Mouse (Mus musculus) CH12.LX (cell line): ENCODE data around the gene Imp4. TPM values are rescaled to one million over a fixed set of nuclear protein-coding genes. Genes with fewer than 3 reads are reported as not detected.

Experiments
- DNase-seq: peaks from one replicate; pipeline ENCODE4 v3.0.0-alpha.2; 2013; ENCODE audit errors: extremely low read depth
- H3K27ac ChIP-seq: 2 replicates; pipeline ENCODE4 v1.5.1; 2012; ENCODE audit warnings: low read depth, mild to moderate bottlenecking, control low read depth, moderate library complexity; ENCODE audit not compliant: insufficient read depth
- H3K27me3 ChIP-seq: replicated peaks from 2 replicates; pipeline ENCODE3; 2012; ENCODE audit warnings: inconsistent platforms
- H3K36me3 ChIP-seq, 2 experiments: replicated peaks in 1 of 2; 2 replicates each; pipeline versions ENCODE3 to v1.6.1; 2012; ENCODE audit warnings: inconsistent platforms in 1 of 2, low read length in 1 of 2, mild to moderate bottlenecking in 1 of 2, mixed read lengths in 1 of 2, moderate library complexity in 1 of 2; ENCODE audit not compliant: control insufficient read depth in 1 of 2, insufficient read depth in 1 of 2
- H3K4me1 ChIP-seq, 2 experiments: 2 replicates each; pipeline ENCODE4 v1.6.1; 2012; ENCODE audit warnings: inconsistent platforms in 1 of 2, moderate library complexity in 1 of 2; ENCODE audit not compliant: insufficient read depth in 2 of 2, control insufficient read depth in 1 of 2
- H3K4me2 ChIP-seq: 2 replicates; pipeline ENCODE4 v1.6.1; 2012; ENCODE audit warnings: low read depth, mild to moderate bottlenecking, control low read depth; ENCODE audit not compliant: poor library complexity, insufficient read depth, severe bottlenecking
- H3K4me3 ChIP-seq, 3 experiments: fragments of 150-350 bp in 1 of 3; sonication (generic) in 1 of 3; replicated peaks in 1 of 3; 2 replicates each; pipeline versions ENCODE3 to v1.5.1; 2011 to 2012; ENCODE audit warnings: low read depth in 2 of 3, low read length in 2 of 3, mild to moderate bottlenecking in 2 of 3, moderate library complexity in 2 of 3, control low read depth in 1 of 3, improper control_type of control experiment in 1 of 3, inconsistent platforms in 1 of 3, mixed read lengths in 1 of 3; ENCODE audit not compliant: poor library complexity in 1 of 3
- H3K79me2 ChIP-seq: replicated peaks from 2 replicates; pipeline ENCODE4 v1.6.1; 2012; ENCODE audit warnings: mild to moderate bottlenecking, moderate library complexity; ENCODE audit not compliant: control insufficient read depth, poor library complexity, insufficient read depth, severe bottlenecking; ENCODE audit errors: extremely low read depth
- H3K9ac ChIP-seq: 2 replicates; pipeline ENCODE4 v1.6.1; 2012; ENCODE audit warnings: low read depth, mild to moderate bottlenecking, control low read depth, moderate library complexity; ENCODE audit not compliant: insufficient read depth
- H3K9me3 ChIP-seq: replicated peaks from 2 replicates; pipeline ENCODE3; 2012; ENCODE audit warnings: low read length, inconsistent platforms, mixed read lengths
- CHD1 ChIP-seq: IDR thresholded peaks from 2 replicates; pipeline ENCODE4 v1.6.1; 2012; ENCODE audit warnings: low read depth, low read length, improper control_type of control experiment, inconsistent platforms
- CHD2 ChIP-seq: IDR thresholded peaks from 2 replicates; pipeline ENCODE4 v1.6.1; 2011; ENCODE audit warnings: low read length, improper control_type of control experiment
- E2F4 ChIP-seq: IDR thresholded peaks from 2 replicates; pipeline ENCODE4 v1.6.1; 2011; ENCODE audit warnings: low read depth, low read length, improper control_type of control experiment; ENCODE audit not compliant: insufficient replicate concordance
- EP300 ChIP-seq: IDR thresholded peaks from 2 replicates; pipeline ENCODE4 v1.6.1; 2011; ENCODE audit warnings: low read length, improper control_type of control experiment
- IRF4 ChIP-seq: IDR thresholded peaks from 2 replicates; pipeline ENCODE4 v1.6.1; 2014; ENCODE audit warnings: low read depth, mild to moderate bottlenecking, inconsistent platforms, low read length, improper control_type of control experiment
- JUN ChIP-seq: IDR thresholded peaks from 2 replicates; pipeline ENCODE4 v1.6.1; 2011; ENCODE audit warnings: low read depth, mild to moderate bottlenecking, low read length, improper control_type of control experiment, moderate library complexity; ENCODE audit not compliant: insufficient read depth
- MAFK ChIP-seq: IDR thresholded peaks from 2 replicates; pipeline ENCODE4 v1.6.1; 2011; ENCODE audit warnings: low read length, improper control_type of control experiment; ENCODE audit not compliant: insufficient replicate concordance
- MAX ChIP-seq: IDR thresholded peaks from 2 replicates; pipeline ENCODE4 v1.6.1; 2011; ENCODE audit warnings: low read length, improper control_type of control experiment
- NELFE ChIP-seq: IDR thresholded peaks from 2 replicates; pipeline ENCODE4 v1.6.1; 2011; ENCODE audit warnings: low read depth, low read length, improper control_type of control experiment
- NRF1 ChIP-seq: IDR thresholded peaks from 2 replicates; pipeline ENCODE4 v1.6.1; 2014; ENCODE audit warnings: low read depth, mild to moderate bottlenecking, inconsistent platforms, low read length, improper control_type of control experiment, moderate library complexity
- POLR2A ChIP-seq: IDR thresholded peaks from 2 replicates; pipeline ENCODE4 v1.6.1; 2011; ENCODE audit warnings: low read depth, mild to moderate bottlenecking, improper control_type of control experiment, low read length
- TBP ChIP-seq: conservative IDR thresholded peaks from 2 replicates; pipeline ENCODE4 v1.6.1; 2011; ENCODE audit warnings: low read depth, low read length, improper control_type of control experiment
- USF2 ChIP-seq: conservative IDR thresholded peaks from 2 replicates; pipeline ENCODE4 v1.6.1; 2011; ENCODE audit warnings: low read depth, low read length, improper control_type of control experiment
- ZC3H11A ChIP-seq: IDR thresholded peaks from 2 replicates; pipeline ENCODE4 v1.6.1; 2012; ENCODE audit warnings: low read depth, mild to moderate bottlenecking, inconsistent platforms, low read length, improper control_type of control experiment
- ZKSCAN1 ChIP-seq: IDR thresholded peaks from 2 replicates; pipeline ENCODE4 v1.6.1; 2012; ENCODE audit warnings: low read depth, inconsistent platforms, low read length, improper control_type of control experiment, borderline replicate concordance
- ZMIZ1 ChIP-seq: IDR thresholded peaks from 2 replicates; pipeline ENCODE4 v1.6.1; 2012; ENCODE audit warnings: low read depth, mild to moderate bottlenecking, inconsistent platforms, low read length, improper control_type of control experiment
- dilution Hi-C: fragments of 300-500 bp; cut with MboI; formaldehyde crosslinking; loops from 2 replicates; pipeline ENCODE4 v1.14.3; 2020; ENCODE audit warnings: low sequenced_read_pairs; ENCODE audit not compliant: extremely low pct_unique_long_range_greater_than_20kb, extremely low pct_ligation_motif_present
- in situ Hi-C: fragments of 300-500 bp; cut with MboI; formaldehyde crosslinking; loops from 3 replicates; pipeline ENCODE4 v1.14.3; 2019; ENCODE audit warnings: low sequenced_read_pairs, low pct_ligation_motif_present, low pct_unique_long_range_greater_than_20kb, mixed read lengths
- polyA plus RNA-seq: library from polyadenylated mRNA; unstranded; fragments of >175 nt; gene quantifications from 2 replicates; pipeline ENCODE4 v1.2.1, GENCODE M21; 2012; ENCODE audit warnings: low read depth; ENCODE audit not compliant: insufficient read length
- total RNA-seq, 2 experiments: library from RNA; depleted of rRNA; stranded (reverse); fragments of 300-350 nt in 1 of 2; fragments of >200 nt in 1 of 2; gene quantifications; 2 replicates each; pipeline ENCODE4 v1.2.3; 2012 to 2014

Gene Imp4
- total and polyA plus RNA-seq, 3 experiments, result 91.0 to 199 (median 107) TPM

GRCm38 (mm10) chr1:34465445-34465844 is 25.8 kb downstream of the Imp4 start:
- Histone ChIP-seq H3K4me3 (no peak overlapping the region), H3K79me2 (no peaks in the 10 kb centered on the region)
- in situ Hi-C loops, result no loop called here
- no peak for TF ChIP-seq TBP
- TF ChIP-seq ZMIZ1, result no peak
- TF ChIP-seq, all 38 proteins: peak for 0
- peaks cover 0 to 7% of the 10 kb centered on the region in 2 experiments for H3K36me3 ChIP-seq
- dilution Hi-C loops, result no loop called here
- no peak for DNase-seq
- H3K27ac ChIP-seq, result no peak overlapping the region
- no peaks in the 10 kb centered on the region for H3K27me3 ChIP-seq
- peaks cover 27 to 61% of the 10 kb centered on the region in 2 experiments for H3K4me1 ChIP-seq
- no peaks in the 10 kb centered on the region for H3K9me3 ChIP-seq
- no peak overlapping the region for H3K4me2 ChIP-seq
- no peak overlapping the region for H3K9ac ChIP-seq

GRCm38 (mm10) chr1:34468051-34468450 is 28.4 kb downstream of the Imp4 start:
- in situ Hi-C loops, result no loop called here
- H3K36me3 ChIP-seq, result peaks cover 0 to 15% of the 10 kb centered on the region in 2 experiments
- H3K27me3 ChIP-seq, result no peaks in the 10 kb centered on the region
- TF ChIP-seq CHD2 (no peak), USF2 (no peak), E2F4 (no peak)
- dilution Hi-C loops, result no loop called here
- H3K4me2 ChIP-seq, result no peak overlapping the region
- H3K27ac ChIP-seq, result no peak overlapping the region
- H3K79me2 ChIP-seq, result no peaks in the 10 kb centered on the region
- H3K4me3 ChIP-seq, result no peak overlapping the region
- no peaks in the 10 kb centered on the region for H3K9me3 ChIP-seq
- no peak for DNase-seq
- H3K4me1 ChIP-seq, result peaks cover 30 to 68% of the 10 kb centered on the region in 2 experiments
- no peak overlapping the region for H3K9ac ChIP-seq

- peaks cover 0 to 15% of the 10 kb centered on the region in 2 experiments for H3K36me3 ChIP-seq
- no peaks in the 10 kb centered on the region for H3K9me3 ChIP-seq
- no peak overlapping the region for H3K27ac ChIP-seq
- H3K9ac ChIP-seq, result no peak overlapping the region
- H3K4me3 ChIP-seq, result no peak overlapping the region
- no peaks in the 10 kb centered on the region for H3K27me3 ChIP-seq
- in situ Hi-C loops, result no loop called here
- H3K79me2 ChIP-seq, result peaks cover 4% of the 10 kb centered on the region; the same call in 1 of the 2 replicates
- no peak for TF ChIP-seq EP300
- no peak for TF ChIP-seq NRF1
- no peak for TF ChIP-seq MAFK
- TF ChIP-seq CHD1, result no peak
- no peak for TF ChIP-seq NELFE
- no peak for TF ChIP-seq POLR2A
- no peak for TF ChIP-seq JUN
- no peak for TF ChIP-seq ZC3H11A
- no peak for TF ChIP-seq MAX
- TF ChIP-seq IRF4, result no peak
- TF ChIP-seq ZKSCAN1, result no peak
- peaks cover 25 to 66% of the 10 kb centered on the region in 2 experiments for H3K4me1 ChIP-seq
- no peak for DNase-seq
- dilution Hi-C loops, result no loop called here
- no peak overlapping the region for H3K4me2 ChIP-seq
Observed at GRCm38 (mm10) chr1:34468500-34468899, 28.8 kb downstream of the Imp4 start.
